Mouse (Mus musculus): ENCODE data around the gene Nek7. TPM values are rescaled to one million over a fixed set of nuclear protein-coding genes. Genes with fewer than 3 reads are reported as not detected.

The Nek7 gene
- total and polyA plus RNA-seq, 2 experiments from 2014 or later, result 19.7 to 24.0 TPM

DNA sequence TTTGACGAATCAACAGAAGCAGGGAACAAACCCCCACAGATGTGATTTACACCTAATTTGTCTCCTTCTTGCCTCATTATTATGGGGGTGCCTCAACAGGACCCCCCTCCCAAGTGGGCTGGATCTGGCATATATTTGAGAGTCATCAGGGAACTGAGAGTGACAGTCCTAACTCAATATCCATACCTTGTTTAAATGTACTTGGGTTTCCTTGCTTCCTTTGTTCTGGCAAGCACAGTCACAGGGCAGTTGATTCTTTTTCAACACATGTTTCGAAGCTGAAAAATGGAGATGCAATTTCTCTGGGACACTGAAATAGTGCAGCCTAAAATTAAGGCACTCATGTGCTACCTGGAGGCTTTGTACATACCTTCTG is 170.5 kb downstream of the Nek7 start:
- ATAC-seq (ENCODE audit: low FRiP score) (0 out of 2 replicates have a peak, but pooled peaks have one; percentile 47), DNase-seq (ENCODE audit: low spot score) (no peak)
- Histone ChIP-seq H3K4me1 (ENCODE audit: insufficient read depth, low read length) (no peaks in the 10 kb centered on the region), H3K9ac (replicated peaks; ENCODE audit: low read length, poor library complexity, severe bottlenecking) (no peak overlapping the region), H3K4me3 (ENCODE audit: low read depth, low read length) (no peak overlapping the region), H3K4me2 (ENCODE audit: low read depth, low read length, poor library complexity, severe bottlenecking) (peak overlapping the region; percentile 26; the same call in 1 of the 2 replicates), H3K36me3 (ENCODE audit: insufficient read depth, low read length) (no peaks in the 10 kb centered on the region), H3K9me3 (ENCODE audit: low read length) (no peaks in the 10 kb centered on the region), H3K27me3 (ENCODE audit: insufficient read depth, low read length) (no peaks in the 10 kb centered on the region), H3K27ac (ENCODE audit: low read depth, low read length) (no peak overlapping the region)
- no peak for TF ChIP-seq CTCF (IDR thresholded peaks at IDR 0.05)
- 69% methylated on average over 2 of the region's 2 CpGs for WGBS

DNA sequence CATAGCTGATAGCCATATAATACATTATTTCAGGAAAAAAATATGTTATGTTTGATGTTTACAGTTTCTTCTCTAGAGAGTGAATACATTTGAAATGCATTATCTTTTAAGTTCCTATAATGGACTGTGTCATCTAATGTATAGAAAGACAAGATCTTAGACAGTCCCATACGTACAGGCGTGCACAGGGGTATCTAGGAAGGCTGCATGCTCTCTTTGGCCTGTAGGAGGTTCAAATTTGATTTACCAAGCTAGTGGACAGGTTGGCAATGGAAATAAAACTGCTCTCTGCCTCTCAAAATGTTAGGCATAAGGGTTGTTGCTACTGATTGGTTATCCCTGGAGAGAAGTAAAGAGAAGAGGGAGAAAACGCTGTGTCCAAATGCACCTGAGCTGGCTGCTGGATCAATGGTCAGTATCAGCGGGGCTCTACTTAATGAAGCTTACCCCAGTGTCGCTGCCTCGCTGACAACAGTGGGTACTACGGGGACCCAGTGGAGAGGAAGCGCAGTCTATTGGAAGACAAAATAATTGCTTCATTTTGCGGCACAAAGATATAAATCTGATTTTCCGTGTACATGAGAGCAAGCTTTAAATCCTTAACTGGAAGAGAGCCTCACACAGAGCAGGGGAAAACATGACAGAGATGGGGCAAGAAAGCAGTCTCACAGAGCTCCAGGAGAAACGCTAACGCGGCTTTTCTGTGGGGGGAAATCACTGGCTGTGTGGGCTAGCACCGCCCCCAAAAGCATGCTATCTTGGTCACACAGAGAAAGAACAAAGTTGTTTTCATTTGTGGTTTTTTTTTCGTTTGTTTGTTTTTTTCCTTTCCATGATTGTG is 171.1 kb downstream of the Nek7 start:
- no peaks in the 10 kb centered on the region for H3K4me1 ChIP-seq (ENCODE audit: insufficient read depth, low read length)
- 0 out of 2 replicates have a peak, but pooled peaks have one; percentile 1 for TF ChIP-seq CTCF (IDR thresholded peaks at IDR 0.05)
- no peaks in the 10 kb centered on the region for H3K9me3 ChIP-seq (ENCODE audit: low read length)
- DNase-seq (ENCODE audit: low spot score) (no peak), ATAC-seq (ENCODE audit: low FRiP score) (no peak)
- no peak overlapping the region; the same call in 1 of the 2 replicates for H3K9ac ChIP-seq (replicated peaks; ENCODE audit: low read length, poor library complexity, severe bottlenecking)
- 43% methylated on average over 15 of the region's 15 CpGs for WGBS
- peak overlapping the region; percentile 26; the same call in 1 of the 2 replicates for H3K27ac ChIP-seq (ENCODE audit: low read depth, low read length)
- H3K36me3 ChIP-seq (ENCODE audit: insufficient read depth, low read length), result no peaks in the 10 kb centered on the region
- peak overlapping the region; percentile 26; the same call in 1 of the 2 replicates for H3K4me2 ChIP-seq (ENCODE audit: low read depth, low read length, poor library complexity, severe bottlenecking)
- H3K4me3 ChIP-seq (ENCODE audit: low read depth, low read length), result no peak overlapping the region
- H3K27me3 ChIP-seq (ENCODE audit: insufficient read depth, low read length), result no peaks in the 10 kb centered on the region

DNA sequence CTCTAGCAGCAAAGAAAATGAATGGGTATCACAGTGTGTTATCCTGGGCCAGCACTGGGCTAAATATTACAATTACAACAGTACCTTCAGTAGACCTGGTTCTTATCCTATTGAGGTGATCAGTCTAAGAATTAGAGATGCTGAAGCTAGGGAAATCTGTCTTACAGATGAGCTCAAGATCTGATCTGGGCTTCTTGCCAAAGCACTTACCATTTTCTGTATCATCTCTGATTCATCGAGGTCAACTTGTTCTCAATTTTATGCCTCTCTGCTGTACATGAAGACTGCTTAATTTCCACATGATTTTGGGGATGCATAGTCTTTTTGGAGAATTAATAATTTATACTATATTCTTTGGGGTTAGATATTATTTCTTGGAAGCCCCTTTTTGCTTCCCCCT is 173.1 kb downstream of the Nek7 start:
- H3K36me3 ChIP-seq (ENCODE audit: insufficient read depth, low read length), result no peaks in the 10 kb centered on the region
- H3K27ac ChIP-seq (ENCODE audit: low read depth, low read length), result no peak overlapping the region
- ATAC-seq (ENCODE audit: low FRiP score) (no peak), DNase-seq (ENCODE audit: low spot score) (peak; percentile 9)
- no peak overlapping the region for H3K9ac ChIP-seq (replicated peaks; ENCODE audit: low read length, poor library complexity, severe bottlenecking)
- no peaks in the 10 kb centered on the region for H3K9me3 ChIP-seq (ENCODE audit: low read length)
- no peak overlapping the region for H3K4me2 ChIP-seq (ENCODE audit: low read depth, low read length, poor library complexity, severe bottlenecking)
- H3K27me3 ChIP-seq (ENCODE audit: insufficient read depth, low read length), result no peaks in the 10 kb centered on the region
- TF ChIP-seq CTCF (IDR thresholded peaks at IDR 0.05), result no peak
- H3K4me3 ChIP-seq (ENCODE audit: low read depth, low read length), result no peak overlapping the region
- 77% methylated on average over 1 of the region's 1 CpGs for WGBS
- H3K4me1 ChIP-seq (ENCODE audit: insufficient read depth, low read length), result no peaks in the 10 kb centered on the region

Other genes with a start within 250 kb of the Nek7 start
- 125 and 129 TPM in 2 replicates for gene Lhx9, start 228.4 kb upstream of the Nek7 start, total RNA-seq (2014; rRNA removed)
- gene Lhx9, start 228.4 kb upstream of the Nek7 start, polyA plus RNA-seq (2015; fragmentation: Nextera tagmentation; extraction: Ambion mirVana), result 63.1 and 76.9 TPM in 2 replicates
- 35.6 and 68.9 TPM in 2 replicates for gene 2310009B15Rik, start 236.7 kb upstream of the Nek7 start, total RNA-seq (2014; rRNA removed)
- gene 2310009B15Rik, start 236.7 kb upstream of the Nek7 start, polyA plus RNA-seq (2015; fragmentation: Nextera tagmentation; extraction: Ambion mirVana), result 49.7 and 50.9 TPM in 2 replicates

Measured in midbrain, postnatal 0 days (tissue).